Mouse (Mus musculus): ENCODE measurements around the gene Top2a. TPM values are rescaled to one million over a fixed set of nuclear protein-coding genes. Genes with fewer than 3 reads are reported as not detected.

Top2a gene
- polyA plus RNA-seq, 1 experiment: 161 TPM

DNA sequence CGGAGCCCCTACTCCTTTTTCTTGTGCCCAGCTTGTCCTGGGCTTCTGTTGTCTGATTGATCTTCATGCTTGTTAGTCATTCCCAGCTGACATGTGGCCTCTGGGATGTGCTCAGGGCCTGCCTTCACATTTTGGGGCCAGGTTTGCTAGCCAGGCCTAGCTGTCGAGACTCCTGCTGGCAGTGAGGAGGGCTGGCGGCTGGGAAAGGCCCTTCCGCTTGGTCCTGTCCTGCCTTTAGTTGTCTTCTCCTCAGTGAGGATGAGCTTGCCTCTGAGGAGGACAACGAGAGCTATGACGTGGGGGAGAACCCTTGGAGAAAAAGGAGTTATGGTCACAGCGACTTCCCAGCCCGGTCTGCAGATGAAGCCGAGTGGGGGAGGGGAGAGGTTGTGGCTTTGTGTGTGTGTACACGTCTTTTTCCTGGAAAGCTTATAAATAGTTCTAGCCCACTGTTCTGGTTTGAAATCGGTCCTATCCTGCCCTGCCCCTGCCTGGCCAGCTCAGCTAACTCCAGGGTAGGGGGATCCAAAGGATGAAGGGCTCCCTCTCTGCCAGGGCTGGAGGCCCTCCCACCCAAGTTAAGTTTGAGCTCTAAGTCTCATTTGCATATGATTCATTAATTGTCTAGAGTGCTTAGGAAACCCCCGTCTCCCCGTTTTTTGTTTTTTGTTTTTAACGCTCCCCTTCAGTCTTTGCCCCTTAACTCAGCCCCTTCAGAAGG lies 80.1 kb downstream of the Top2a start:
- Histone ChIP-seq H3K27ac (ENCODE audit: control insufficient read depth, insufficient read depth, low read depth, low read length, poor library complexity) (peak overlapping the region; percentile 81), H3K4me3 (replicated peaks; ENCODE audit: control insufficient read depth, low read depth, low read length) (peak overlapping the region; percentile 44), H3K4me1 (ENCODE audit: control insufficient read depth, insufficient read depth, low read length) (peaks cover 28% of the 10 kb centered on the region)
- no peak for TF ChIP-seq POLR2A (IDR thresholded peaks at IDR 0.05; ENCODE audit: borderline replicate concordance, control insufficient read depth, low read depth, low read length)
- TF ChIP-seq CTCF (IDR thresholded peaks at IDR 0.05; ENCODE audit: control insufficient read depth, insufficient read depth, low read length): no peak
- WGBS: 25% methylated on average over 14 of the region's 14 CpGs

Other genes with a start within 250 kb of the Top2a start
- 2.4 and 4.8 TPM in 2 replicates for gene Nr1d1, start 248.9 kb downstream of the Top2a start, polyA plus RNA-seq (2011; ENCODE audit: insufficient read depth, insufficient read length, low replicate concordance, missing spikeins)
- gene Msl1, start 228.7 kb downstream of the Top2a start, polyA plus RNA-seq (2011; ENCODE audit: insufficient read depth, insufficient read length, low replicate concordance, missing spikeins): 46.7 and 69.9 TPM in 2 replicates
- gene Casc3, start 219.3 kb downstream of the Top2a start, polyA plus RNA-seq (2011; ENCODE audit: insufficient read depth, insufficient read length, low replicate concordance, missing spikeins): 29.3 and 38.5 TPM in 2 replicates
- 1.5 and 6.8 TPM in 2 replicates for gene Rapgefl1, start 187.4 kb downstream of the Top2a start, polyA plus RNA-seq (2011; ENCODE audit: insufficient read depth, insufficient read length, low replicate concordance, missing spikeins)
- 5.9 and 11.3 TPM in 2 replicates for gene Wipf2, start 160.6 kb downstream of the Top2a start, polyA plus RNA-seq (2011; ENCODE audit: insufficient read depth, insufficient read length, low replicate concordance, missing spikeins)
- 50.4 and 53.9 TPM in 2 replicates for gene Cdc6, start 116.4 kb downstream of the Top2a start, polyA plus RNA-seq (2011; ENCODE audit: insufficient read depth, insufficient read length, low replicate concordance, missing spikeins)
- gene Rara, start 96.4 kb downstream of the Top2a start, polyA plus RNA-seq (2011; ENCODE audit: insufficient read depth, insufficient read length, low replicate concordance, missing spikeins): 8.9 and 17.2 TPM in 2 replicates
- gene Gjd3, start 41.2 kb downstream of the Top2a start, polyA plus RNA-seq (2011; ENCODE audit: insufficient read depth, insufficient read length, low replicate concordance, missing spikeins): not detected in 2 replicates
- gene Igfbp4, start 17.1 kb upstream of the Top2a start, polyA plus RNA-seq (2011; ENCODE audit: insufficient read depth, insufficient read length, low replicate concordance, missing spikeins): 59.7 and 78.0 TPM in 2 replicates
- not detected in 2 replicates for gene Tns4, start 65.1 kb upstream of the Top2a start, polyA plus RNA-seq (2011; ENCODE audit: insufficient read depth, insufficient read length, low replicate concordance, missing spikeins)
- 1.5 and 9.7 TPM in 2 replicates for gene Ccr7, start 130.9 kb upstream of the Top2a start, polyA plus RNA-seq (2011; ENCODE audit: insufficient read depth, insufficient read length, low replicate concordance, missing spikeins)
- 196 and 201 TPM in 2 replicates for gene Smarce1, start 206.8 kb upstream of the Top2a start, polyA plus RNA-seq (2011; ENCODE audit: insufficient read depth, insufficient read length, low replicate concordance, missing spikeins)
- gene Krt222, start 219.9 kb upstream of the Top2a start, polyA plus RNA-seq (2011; ENCODE audit: insufficient read depth, insufficient read length, low replicate concordance, missing spikeins): 0.95 TPM in 1 of 2 replicates, not detected in the other

Data from bone marrow, adult 2 months (tissue).